Mouse (Mus musculus): ENCODE measurements around the gene Nck2. TPM values are rescaled to one million over a fixed set of nuclear protein-coding genes. Genes with fewer than 3 reads are reported as not detected.

Nck2 gene
- polyA plus RNA-seq, 1 experiment = 19.1 TPM

DNA sequence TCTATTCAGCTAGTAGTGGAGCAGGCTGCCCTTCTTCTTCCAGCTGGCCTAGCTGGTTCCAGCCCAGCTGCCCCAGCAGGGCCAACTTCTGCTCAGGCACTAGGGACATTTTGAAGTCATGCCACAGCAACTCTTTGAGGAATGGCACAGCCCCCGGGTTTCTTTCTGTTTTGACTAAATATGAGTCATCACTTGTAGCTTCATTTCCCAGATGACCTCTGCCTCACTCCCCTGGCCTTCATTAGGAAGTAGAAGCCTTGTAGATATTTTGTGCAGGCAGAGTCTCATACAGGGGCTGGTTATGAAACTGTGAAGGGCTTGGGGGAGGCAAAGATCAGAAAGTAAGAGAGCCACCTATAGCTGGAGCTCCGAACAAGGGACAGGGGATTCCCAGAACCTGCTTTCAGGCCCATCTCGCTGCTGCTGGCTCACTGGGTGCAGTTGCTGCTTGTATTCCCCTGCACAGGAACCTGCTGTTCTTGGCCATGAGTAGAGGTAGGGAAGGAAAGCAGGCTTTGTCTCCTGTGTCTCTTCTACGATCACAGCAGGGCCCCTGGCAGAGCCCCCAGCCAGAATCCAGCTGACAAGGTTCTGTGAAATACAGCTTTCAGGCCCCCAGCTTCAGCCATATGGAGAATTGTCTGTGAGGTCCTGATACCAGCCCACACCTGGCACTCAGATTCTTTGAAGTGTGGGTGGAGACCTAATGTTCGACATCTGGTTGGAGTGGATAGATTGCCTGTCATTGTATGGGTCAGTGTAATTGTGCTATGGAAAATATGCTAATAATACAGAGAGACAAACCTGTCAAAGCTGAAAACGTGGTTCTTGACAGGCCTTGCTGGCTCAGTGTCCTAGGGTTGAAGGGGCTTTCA lies 30.4 kb downstream of the Nck2 start:
- 69% methylated on average over 6 of the region's 6 CpGs for WGBS
- H3K4me3 ChIP-seq (ENCODE audit: insufficient read depth, low read depth, low read length) = no peak overlapping the region
- H3K27ac ChIP-seq (ENCODE audit: insufficient read depth, low read depth, low read length) = no peak overlapping the region
- peak; percentile 43 for DNase-seq
- TF ChIP-seq POLR2A (IDR thresholded peaks at IDR 0.05; ENCODE audit: low read depth, low read length) = no peak
- no peak for TF ChIP-seq CTCF (conservative IDR thresholded peaks at IDR 0.05; ENCODE audit: insufficient read depth, insufficient read length, low read depth, low read length)
- H3K4me1 ChIP-seq (ENCODE audit: control insufficient read depth, insufficient read depth, low read length) = peaks cover 17% of the 10 kb centered on the region
- H3K36me3 ChIP-seq (ENCODE audit: control insufficient read depth, insufficient read depth, low read length) = no peaks in the 10 kb centered on the region
- H3K27me3 ChIP-seq (replicated peaks; ENCODE audit: control insufficient read depth, insufficient read depth, low read length) = no peaks in the 10 kb centered on the region

DNA sequence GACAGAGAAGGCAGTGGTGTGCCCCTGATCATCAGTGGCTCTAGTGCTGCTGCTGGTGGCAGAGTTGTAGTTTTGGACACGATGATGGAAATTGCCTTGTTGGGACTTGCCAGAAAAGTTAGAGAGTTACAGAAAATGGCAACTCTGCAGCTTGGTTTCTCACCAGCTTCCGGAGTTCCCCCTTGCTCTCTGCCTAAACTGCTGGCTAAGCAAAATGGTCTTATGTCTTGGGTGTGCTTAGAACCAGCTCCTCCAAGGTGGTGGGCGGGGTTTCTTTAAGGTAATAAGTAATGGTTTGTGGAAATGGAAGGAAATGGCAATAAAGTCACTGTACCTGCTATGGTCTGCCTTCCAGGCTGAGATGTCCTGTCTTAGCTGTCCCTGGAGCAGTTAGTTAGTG lies 33.6 kb downstream of the Nck2 start:
- no peak overlapping the region for H3K4me3 ChIP-seq (ENCODE audit: insufficient read depth, low read depth, low read length)
- H3K27ac ChIP-seq (ENCODE audit: insufficient read depth, low read depth, low read length) = no peak overlapping the region
- 86% methylated on average over 3 of the region's 3 CpGs for WGBS
- no peak for TF ChIP-seq POLR2A (IDR thresholded peaks at IDR 0.05; ENCODE audit: low read depth, low read length)
- TF ChIP-seq CTCF (conservative IDR thresholded peaks at IDR 0.05; ENCODE audit: insufficient read depth, insufficient read length, low read depth, low read length) = no peak
- H3K4me1 ChIP-seq (ENCODE audit: control insufficient read depth, insufficient read depth, low read length) = peaks cover 4% of the 10 kb centered on the region
- DNase-seq = peak; percentile 27
- H3K27me3 ChIP-seq (replicated peaks; ENCODE audit: control insufficient read depth, insufficient read depth, low read length) = no peaks in the 10 kb centered on the region
- no peaks in the 10 kb centered on the region for H3K36me3 ChIP-seq (ENCODE audit: control insufficient read depth, insufficient read depth, low read length)

DNA sequence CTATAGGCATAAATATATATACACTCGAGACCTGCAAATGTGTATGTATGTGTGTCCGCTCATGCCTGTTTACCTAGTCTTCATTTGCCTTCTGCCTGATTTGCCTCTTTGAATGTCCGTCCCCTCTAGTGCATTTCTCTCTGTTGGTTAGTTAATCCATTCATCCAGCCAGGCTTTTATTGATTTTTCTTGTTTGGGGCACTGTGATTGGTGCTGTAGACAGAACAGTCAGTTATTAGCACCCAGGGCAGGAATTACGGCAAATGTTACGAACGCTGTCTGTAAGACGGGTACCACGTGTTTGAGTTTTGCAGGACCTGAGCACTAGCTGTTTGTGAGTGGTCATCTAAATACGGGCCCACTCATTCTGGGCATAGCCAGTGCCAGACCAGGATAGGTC lies 40.8 kb downstream of the Nck2 start:
- Histone ChIP-seq H3K4me3 (ENCODE audit: insufficient read depth, low read depth, low read length) (no peak overlapping the region), H3K27ac (ENCODE audit: insufficient read depth, low read depth, low read length) (no peak overlapping the region), H3K36me3 (ENCODE audit: control insufficient read depth, insufficient read depth, low read length) (no peaks in the 10 kb centered on the region), H3K27me3 (replicated peaks; ENCODE audit: control insufficient read depth, insufficient read depth, low read length) (no peaks in the 10 kb centered on the region), H3K4me1 (ENCODE audit: control insufficient read depth, insufficient read depth, low read length) (no peaks in the 10 kb centered on the region)
- no peak for TF ChIP-seq POLR2A (IDR thresholded peaks at IDR 0.05; ENCODE audit: low read depth, low read length)
- TF ChIP-seq CTCF (conservative IDR thresholded peaks at IDR 0.05; ENCODE audit: insufficient read depth, insufficient read length, low read depth, low read length) = no peak
- DNase-seq = no peak
- 97% methylated on average over 9 of the region's 9 CpGs for WGBS

DNA sequence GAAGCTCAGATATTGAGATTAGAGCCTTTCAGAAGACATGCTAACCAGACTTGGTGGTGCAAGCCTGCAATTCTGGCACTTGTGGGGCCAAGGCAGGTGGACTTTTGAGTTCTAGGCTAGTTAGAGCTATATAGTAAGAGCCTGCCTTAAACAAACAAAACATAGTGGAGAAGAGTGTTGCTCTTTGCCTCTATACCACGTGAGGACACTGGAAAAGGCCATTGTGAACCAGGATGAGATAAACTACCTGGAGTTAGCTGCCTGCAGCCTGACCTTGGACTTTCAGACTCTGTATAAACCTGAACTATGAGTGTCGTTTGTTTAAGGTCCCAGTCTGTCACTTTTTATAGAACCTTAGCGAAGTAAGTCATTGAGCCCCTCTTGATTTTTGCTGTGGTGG lies 42.1 kb downstream of the Nck2 start:
- WGBS = 64% methylated on average over 3 of the region's 3 CpGs
- H3K27ac ChIP-seq (ENCODE audit: insufficient read depth, low read depth, low read length) = no peak overlapping the region
- no peak for DNase-seq

DNA sequence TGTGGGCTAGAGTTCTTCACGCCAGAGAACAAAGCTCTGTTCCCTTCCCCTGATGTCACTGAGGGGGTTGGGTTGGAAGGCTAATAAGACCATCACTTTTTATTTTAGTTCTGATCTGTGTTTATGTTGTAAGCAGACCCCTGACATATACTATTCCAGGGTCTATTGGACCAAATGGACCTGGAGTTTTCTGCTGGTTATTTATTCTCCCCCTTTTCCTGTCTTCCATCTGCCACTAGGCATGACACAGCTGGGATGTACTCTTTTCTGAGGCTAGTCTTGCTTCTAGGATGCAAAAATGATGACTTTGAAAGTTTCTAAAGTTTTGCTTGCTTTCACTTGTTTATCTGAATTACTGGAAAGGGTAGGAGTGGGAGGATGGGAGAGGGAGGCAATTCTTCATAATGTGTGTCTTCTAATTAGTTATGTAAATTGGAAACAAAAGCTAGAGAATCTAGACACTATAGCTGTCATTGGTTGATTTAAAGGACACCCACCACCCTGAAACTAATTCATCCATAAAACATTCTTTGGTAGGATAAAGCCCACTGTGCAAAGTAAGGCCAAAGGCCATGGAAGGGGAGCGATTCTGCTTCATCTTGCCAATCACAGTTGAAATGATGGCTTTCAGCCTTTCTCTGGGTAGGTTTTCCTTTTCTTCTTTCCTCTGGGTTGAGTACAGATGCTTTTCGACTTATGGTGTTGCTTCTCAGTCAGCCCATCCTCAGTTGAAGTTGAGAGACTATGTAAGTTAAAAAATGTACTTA lies 42.8 kb downstream of the Nck2 start:
- 67% methylated on average over 3 of the region's 3 CpGs for WGBS

More for the DNA sequence above, 42.1 kb downstream of the Nck2 start:
- Histone ChIP-seq H3K36me3 (ENCODE audit: control insufficient read depth, insufficient read depth, low read length) (no peaks in the 10 kb centered on the region), H3K4me3 (ENCODE audit: insufficient read depth, low read depth, low read length) (no peak overlapping the region), H3K27me3 (replicated peaks; ENCODE audit: control insufficient read depth, insufficient read depth, low read length) (no peaks in the 10 kb centered on the region), H3K4me1 (ENCODE audit: control insufficient read depth, insufficient read depth, low read length) (no peaks in the 10 kb centered on the region)
- TF ChIP-seq POLR2A (IDR thresholded peaks at IDR 0.05; ENCODE audit: low read depth, low read length) = no peak
- TF ChIP-seq CTCF (conservative IDR thresholded peaks at IDR 0.05; ENCODE audit: insufficient read depth, insufficient read length, low read depth, low read length) = no peak

DNA sequence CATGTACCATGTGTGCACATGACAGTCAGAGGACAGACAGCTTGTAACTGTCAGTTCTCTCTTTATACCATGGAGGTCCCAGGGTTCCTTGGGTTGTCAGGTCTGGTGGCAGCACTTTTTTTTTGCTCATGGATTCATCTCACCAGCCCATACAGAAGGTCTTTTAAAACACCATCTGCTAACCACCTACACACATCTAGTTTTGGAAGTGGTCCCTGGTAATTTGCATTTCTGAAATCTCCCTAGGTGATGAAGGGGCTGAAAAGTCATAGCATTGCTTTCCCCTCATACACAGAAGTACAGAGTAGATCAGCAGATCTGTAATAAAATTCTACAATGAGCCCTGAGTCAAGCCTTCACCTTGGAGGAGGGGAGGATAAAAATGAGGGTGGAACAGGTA lies 44.9 kb downstream of the Nck2 start:
- no peak overlapping the region for H3K4me3 ChIP-seq (ENCODE audit: insufficient read depth, low read depth, low read length)
- no peak for DNase-seq
- H3K27ac ChIP-seq (ENCODE audit: insufficient read depth, low read depth, low read length) = no peak overlapping the region
- H3K4me1 ChIP-seq (ENCODE audit: control insufficient read depth, insufficient read depth, low read length) = peaks cover 6% of the 10 kb centered on the region; the same call in 1 of the 2 replicates
- no peak for TF ChIP-seq CTCF (conservative IDR thresholded peaks at IDR 0.05; ENCODE audit: insufficient read depth, insufficient read length, low read depth, low read length)
- no peak for TF ChIP-seq POLR2A (IDR thresholded peaks at IDR 0.05; ENCODE audit: low read depth, low read length)
- H3K36me3 ChIP-seq (ENCODE audit: control insufficient read depth, insufficient read depth, low read length) = no peaks in the 10 kb centered on the region
- no peaks in the 10 kb centered on the region for H3K27me3 ChIP-seq (replicated peaks; ENCODE audit: control insufficient read depth, insufficient read depth, low read length)

More for the DNA sequence above, 42.8 kb downstream of the Nck2 start:
- no peak overlapping the region for H3K27ac ChIP-seq (ENCODE audit: insufficient read depth, low read depth, low read length)
- no peak overlapping the region for H3K4me3 ChIP-seq (ENCODE audit: insufficient read depth, low read depth, low read length)
- DNase-seq = no peak
- H3K4me1 ChIP-seq (ENCODE audit: control insufficient read depth, insufficient read depth, low read length) = peaks cover 6% of the 10 kb centered on the region; the same call in 1 of the 2 replicates
- no peak for TF ChIP-seq POLR2A (IDR thresholded peaks at IDR 0.05; ENCODE audit: low read depth, low read length)
- TF ChIP-seq CTCF (conservative IDR thresholded peaks at IDR 0.05; ENCODE audit: insufficient read depth, insufficient read length, low read depth, low read length) = no peak
- H3K27me3 ChIP-seq (replicated peaks; ENCODE audit: control insufficient read depth, insufficient read depth, low read length) = no peaks in the 10 kb centered on the region
- H3K36me3 ChIP-seq (ENCODE audit: control insufficient read depth, insufficient read depth, low read length) = no peaks in the 10 kb centered on the region

Measured in kidney, adult 2 months (tissue).